Mouse (Mus musculus) MEL (cell line): ENCODE measurements around the gene Tent4a.

Experiments used
- CTCF ChIP-seq, 3 experiments: IDR thresholded peaks in 2 of 3; conservative IDR thresholded peaks in 1 of 3; 2 replicates each; pipeline ENCODE4 v1.5.1; 2011 to 2012; ENCODE audit warnings: low read length in 3 of 3, low read depth in 2 of 3, mild to moderate bottlenecking in 2 of 3, improper control_type of control experiment in 1 of 3, inconsistent platforms in 1 of 3, mixed read lengths in 1 of 3, moderate library complexity in 1 of 3; ENCODE audit not compliant: control insufficient read depth in 1 of 3, insufficient read depth in 1 of 3, poor library complexity in 1 of 3, severe bottlenecking in 1 of 3
- EP300 ChIP-seq, 2 experiments: IDR thresholded peaks; 2 replicates each; pipeline ENCODE4 v1.6.1; 2011; ENCODE audit warnings: improper control_type of control experiment in 2 of 2, low read length in 2 of 2, low read depth in 1 of 2, mild to moderate bottlenecking in 1 of 2
- HCFC1 ChIP-seq: IDR thresholded peaks from 2 replicates; pipeline ENCODE4 v1.6.1; 2012; ENCODE audit warnings: low read depth, mild to moderate bottlenecking, inconsistent platforms, low read length, improper control_type of control experiment, moderate library complexity
- MAX ChIP-seq: IDR thresholded peaks from 2 replicates; pipeline ENCODE4 v1.6.1; 2011; ENCODE audit warnings: low read length, improper control_type of control experiment
- NRF1 ChIP-seq: IDR thresholded peaks from 2 replicates; pipeline ENCODE4 v1.6.1; 2014; ENCODE audit warnings: low read depth, mild to moderate bottlenecking, inconsistent platforms, low read length, improper control_type of control experiment, moderate library complexity; ENCODE audit not compliant: poor library complexity, insufficient read depth, severe bottlenecking
- RCOR1 ChIP-seq: IDR thresholded peaks from 2 replicates; pipeline ENCODE4 v1.6.1; 2012; ENCODE audit warnings: low read depth, mild to moderate bottlenecking, inconsistent platforms, low read length, improper control_type of control experiment

DNA sequence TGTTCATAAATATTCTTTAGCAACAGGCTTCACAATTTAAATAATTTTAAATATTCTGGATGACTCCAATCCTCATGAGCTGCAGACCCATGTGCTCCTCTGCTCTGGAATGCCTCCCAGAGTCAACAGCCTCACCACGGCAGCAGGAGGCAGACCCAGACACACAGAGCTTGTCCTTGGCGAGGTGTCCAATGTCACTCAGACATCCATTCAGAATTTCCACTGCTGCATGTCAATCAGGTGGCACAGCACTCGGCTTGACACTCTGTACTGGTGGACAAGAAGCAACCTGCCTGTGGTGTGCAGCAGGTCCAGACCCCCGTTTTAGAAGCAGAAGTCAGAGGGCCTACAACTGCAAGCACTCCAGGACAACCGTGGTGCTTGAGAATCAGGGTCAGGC, 36.1 kb downstream of the Tent4a start:
- no peak for TF ChIP-seq CTCF (IDR thresholded peaks at IDR 0.05 in 2 of 3, conservative IDR thresholded peaks at IDR 0.05 in 1 of 3; ENCODE audit: control insufficient read depth in 1 of 3, insufficient read depth in 1 of 3, low read depth in 2 of 3, low read length in 3 of 3, poor library complexity in 1 of 3, severe bottlenecking in 1 of 3)
- TF ChIP-seq NRF1 = no peak
- no peak for TF ChIP-seq MAX
- no peak for TF ChIP-seq HCFC1
- TF ChIP-seq RCOR1 = no peak
- no peak for TF ChIP-seq EP300 (IDR thresholded peaks at IDR 0.05; ENCODE audit: low read depth in 1 of 2, low read length in 2 of 2)
